Mouse (Mus musculus): ENCODE data around the gene Zfp648. TPM values are rescaled to one million over a fixed set of nuclear protein-coding genes. Genes with fewer than 3 reads are reported as not detected.

Gene Zfp648
- polyA plus RNA-seq, 1 experiment, result not detected

- Histone ChIP-seq H3K4me2 (ENCODE audit: low read depth) (no peak overlapping the region), H3K79me2 (ENCODE audit: control insufficient read depth, insufficient read depth) (no peaks in the 10 kb centered on the region), H3K36me3 (ENCODE audit: control insufficient read depth, insufficient read depth) (no peaks in the 10 kb centered on the region), H3ac (ENCODE audit: control insufficient read depth, insufficient read length) (no peak overlapping the region), H3K27me3 (ENCODE audit: control insufficient read depth, insufficient read depth, insufficient read length) (no peaks in the 10 kb centered on the region), H3K4me3 (no peak overlapping the region)
- TF ChIP-seq SRF (IDR thresholded peaks at IDR 0.05; ENCODE audit: control insufficient read depth, insufficient read length, low read depth) (no peak), USF1 (IDR thresholded peaks at IDR 0.05; ENCODE audit: low read depth) (no peak), TCF12 (IDR thresholded peaks at IDR 0.05; ENCODE audit: insufficient read depth, poor library complexity, severe bottlenecking) (no peak), CEBPB (IDR thresholded peaks at IDR 0.05; ENCODE audit: insufficient read depth, poor library complexity, severe bottlenecking) (no peak)
Observed at GRCm38 (mm10) chr1:154232594-154232993, 31.6 kb downstream of the Zfp648 start.

GRCm38 (mm10) chr1:154233033-154233432 is 32.0 kb downstream of the Zfp648 start:
- Histone ChIP-seq H3ac (ENCODE audit: control insufficient read depth, insufficient read length) (no peak overlapping the region), H3K27me3 (ENCODE audit: control insufficient read depth, insufficient read depth, insufficient read length) (no peaks in the 10 kb centered on the region), H3K4me2 (ENCODE audit: low read depth) (no peak overlapping the region), H3K4me3 (no peak overlapping the region), H3K36me3 (ENCODE audit: control insufficient read depth, insufficient read depth) (no peaks in the 10 kb centered on the region), H3K79me2 (ENCODE audit: control insufficient read depth, insufficient read depth) (no peaks in the 10 kb centered on the region)
- no peak for TF ChIP-seq TCF3 (IDR thresholded peaks at IDR 0.05; ENCODE audit: insufficient read length, low read depth)
- no peak for TF ChIP-seq MYOG (IDR thresholded peaks at IDR 0.05; ENCODE audit: control insufficient read depth in 1 of 3, insufficient read depth in 1 of 3, insufficient read length in 2 of 3, low read depth in 2 of 3)
- TF ChIP-seq REST (IDR thresholded peaks at IDR 0.05; ENCODE audit: insufficient read depth, insufficient read length), result no peak
- TF ChIP-seq E2F4 (IDR thresholded peaks at IDR 0.05; ENCODE audit: insufficient read depth), result no peak
- no peak for TF ChIP-seq TCF12 (IDR thresholded peaks at IDR 0.05; ENCODE audit: insufficient read depth, poor library complexity, severe bottlenecking)
- no peak for TF ChIP-seq USF1 (IDR thresholded peaks at IDR 0.05; ENCODE audit: low read depth)
- no peak for TF ChIP-seq MAX (IDR thresholded peaks at IDR 0.05; ENCODE audit: low read depth)
- TF ChIP-seq POLR2A (IDR thresholded peaks at IDR 0.05; ENCODE audit: insufficient read length, low read depth), result no peak
- no peak for TF ChIP-seq SRF (IDR thresholded peaks at IDR 0.05; ENCODE audit: control insufficient read depth, insufficient read length, low read depth)
- TF ChIP-seq MYOD1 (IDR thresholded peaks at IDR 0.05; ENCODE audit: control insufficient read depth in 1 of 3, insufficient read length in 2 of 3, low read depth in 2 of 3), result no peak
- no peak for TF ChIP-seq CEBPB (IDR thresholded peaks at IDR 0.05; ENCODE audit: insufficient read depth, poor library complexity, severe bottlenecking)
- no peak for TF ChIP-seq POLR2AphosphoS2 (IDR thresholded peaks at IDR 0.05; ENCODE audit: insufficient read length, low read depth)

GRCm38 (mm10) chr1:154234814-154235213 is 33.8 kb downstream of the Zfp648 start:
- no peaks in the 10 kb centered on the region for H3K36me3 ChIP-seq (ENCODE audit: control insufficient read depth, insufficient read depth)
- H3K4me2 ChIP-seq (ENCODE audit: low read depth), result no peak overlapping the region
- no peaks in the 10 kb centered on the region for H3K27me3 ChIP-seq (ENCODE audit: control insufficient read depth, insufficient read depth, insufficient read length)
- H3K79me2 ChIP-seq (ENCODE audit: control insufficient read depth, insufficient read depth), result no peaks in the 10 kb centered on the region
- H3K4me3 ChIP-seq, result no peak overlapping the region
- TF ChIP-seq MAX (IDR thresholded peaks at IDR 0.05; ENCODE audit: low read depth) (no peak), TCF12 (IDR thresholded peaks at IDR 0.05; ENCODE audit: insufficient read depth, poor library complexity, severe bottlenecking) (no peak), E2F4 (IDR thresholded peaks at IDR 0.05; ENCODE audit: insufficient read depth) (no peak), MYOG (IDR thresholded peaks at IDR 0.05; ENCODE audit: control insufficient read depth in 1 of 3, insufficient read depth in 1 of 3, insufficient read length in 2 of 3, low read depth in 2 of 3) (no peak), POLR2A (IDR thresholded peaks at IDR 0.05; ENCODE audit: insufficient read length, low read depth) (no peak), CEBPB (IDR thresholded peaks at IDR 0.05; ENCODE audit: insufficient read depth, poor library complexity, severe bottlenecking) (no peak), USF1 (IDR thresholded peaks at IDR 0.05; ENCODE audit: low read depth) (no peak), TCF3 (IDR thresholded peaks at IDR 0.05; ENCODE audit: insufficient read length, low read depth) (no peak), MYOD1 (IDR thresholded peaks at IDR 0.05; ENCODE audit: control insufficient read depth in 1 of 3, insufficient read length in 2 of 3, low read depth in 2 of 3) (no peak), SRF (IDR thresholded peaks at IDR 0.05; ENCODE audit: control insufficient read depth, insufficient read length, low read depth) (no peak), REST (IDR thresholded peaks at IDR 0.05; ENCODE audit: insufficient read depth, insufficient read length) (no peak), POLR2AphosphoS2 (IDR thresholded peaks at IDR 0.05; ENCODE audit: insufficient read length, low read depth) (no peak)
- H3ac ChIP-seq (ENCODE audit: control insufficient read depth, insufficient read length), result no peak overlapping the region

GRCm38 (mm10) chr1:154238876-154239275 is 37.9 kb downstream of the Zfp648 start:
- TF ChIP-seq SRF (IDR thresholded peaks at IDR 0.05; ENCODE audit: control insufficient read depth, insufficient read length, low read depth) (no peak), REST (IDR thresholded peaks at IDR 0.05; ENCODE audit: insufficient read depth, insufficient read length) (no peak), TCF3 (IDR thresholded peaks at IDR 0.05; ENCODE audit: insufficient read length, low read depth) (no peak), MYOD1 (IDR thresholded peaks at IDR 0.05; ENCODE audit: control insufficient read depth in 1 of 3, insufficient read length in 2 of 3, low read depth in 2 of 3) (no peak), MAX (IDR thresholded peaks at IDR 0.05; ENCODE audit: low read depth) (no peak), E2F4 (IDR thresholded peaks at IDR 0.05; ENCODE audit: insufficient read depth) (no peak), CEBPB (IDR thresholded peaks at IDR 0.05; ENCODE audit: insufficient read depth, poor library complexity, severe bottlenecking) (no peak), USF1 (IDR thresholded peaks at IDR 0.05; ENCODE audit: low read depth) (no peak), POLR2A (IDR thresholded peaks at IDR 0.05; ENCODE audit: insufficient read length, low read depth) (no peak), TCF12 (IDR thresholded peaks at IDR 0.05; ENCODE audit: insufficient read depth, poor library complexity, severe bottlenecking) (no peak), MYOG (IDR thresholded peaks at IDR 0.05; ENCODE audit: control insufficient read depth in 1 of 3, insufficient read depth in 1 of 3, insufficient read length in 2 of 3, low read depth in 2 of 3) (no peak), POLR2AphosphoS2 (IDR thresholded peaks at IDR 0.05; ENCODE audit: insufficient read length, low read depth) (no peak)
- no peaks in the 10 kb centered on the region for H3K79me2 ChIP-seq (ENCODE audit: control insufficient read depth, insufficient read depth)
- no peak overlapping the region for H3ac ChIP-seq (ENCODE audit: control insufficient read depth, insufficient read length)
- H3K27me3 ChIP-seq (ENCODE audit: control insufficient read depth, insufficient read depth, insufficient read length), result no peaks in the 10 kb centered on the region
- no peak overlapping the region for H3K4me2 ChIP-seq (ENCODE audit: low read depth)
- H3K36me3 ChIP-seq (ENCODE audit: control insufficient read depth, insufficient read depth), result no peaks in the 10 kb centered on the region
- H3K4me3 ChIP-seq, result no peak overlapping the region

GRCm38 (mm10) chr1:154251186-154251585 is 50.2 kb downstream of the Zfp648 start:
- no peak overlapping the region for H3ac ChIP-seq (ENCODE audit: control insufficient read depth, insufficient read length)
- no peak overlapping the region for H3K4me2 ChIP-seq (ENCODE audit: low read depth)
- no peak for TF ChIP-seq MYOD1 (IDR thresholded peaks at IDR 0.05; ENCODE audit: control insufficient read depth in 1 of 3, insufficient read length in 2 of 3, low read depth in 2 of 3)
- TF ChIP-seq TCF3 (IDR thresholded peaks at IDR 0.05; ENCODE audit: insufficient read length, low read depth), result no peak
- no peak for TF ChIP-seq SRF (IDR thresholded peaks at IDR 0.05; ENCODE audit: control insufficient read depth, insufficient read length, low read depth)
- TF ChIP-seq POLR2A (IDR thresholded peaks at IDR 0.05; ENCODE audit: insufficient read length, low read depth), result no peak
- TF ChIP-seq MYOG (IDR thresholded peaks at IDR 0.05; ENCODE audit: control insufficient read depth in 1 of 3, insufficient read depth in 1 of 3, insufficient read length in 2 of 3, low read depth in 2 of 3), result no peak
- TF ChIP-seq REST (IDR thresholded peaks at IDR 0.05; ENCODE audit: insufficient read depth, insufficient read length), result no peak
- no peak for TF ChIP-seq TCF12 (IDR thresholded peaks at IDR 0.05; ENCODE audit: insufficient read depth, poor library complexity, severe bottlenecking)
- no peak for TF ChIP-seq E2F4 (IDR thresholded peaks at IDR 0.05; ENCODE audit: insufficient read depth)
- TF ChIP-seq CEBPB (IDR thresholded peaks at IDR 0.05; ENCODE audit: insufficient read depth, poor library complexity, severe bottlenecking), result no peak
- no peak for TF ChIP-seq MAX (IDR thresholded peaks at IDR 0.05; ENCODE audit: low read depth)
- TF ChIP-seq USF1 (IDR thresholded peaks at IDR 0.05; ENCODE audit: low read depth), result no peak
- TF ChIP-seq POLR2AphosphoS2 (IDR thresholded peaks at IDR 0.05; ENCODE audit: insufficient read length, low read depth), result no peak
- no peaks in the 10 kb centered on the region for H3K36me3 ChIP-seq (ENCODE audit: control insufficient read depth, insufficient read depth)
- H3K27me3 ChIP-seq (ENCODE audit: control insufficient read depth, insufficient read depth, insufficient read length), result no peaks in the 10 kb centered on the region
- no peak overlapping the region for H3K4me3 ChIP-seq
- no peaks in the 10 kb centered on the region for H3K79me2 ChIP-seq (ENCODE audit: control insufficient read depth, insufficient read depth)

Data from myocyte (in vitro differentiated cells).